Mouse (Mus musculus) gonadal fat pad, adult 2 months (tissue): ENCODE results near the gene 2010111I01Rik. TPM values are rescaled to one million over a fixed set of nuclear protein-coding genes. Genes with fewer than 3 reads are reported as not detected.
"Not testable (repeated sequence)": the region's sequence is repeated elsewhere in the genome, so short reads cannot be mapped to it uniquely, and the experiment has no call there.

ENCODE experiments used
- DNase-seq: peaks from one replicate; pipeline ENCODE4 v3.0.0-alpha.2; 2012; ENCODE audit warnings: low read depth
- polyA plus RNA-seq: library from polyadenylated mRNA; depleted of rRNA; stranded (reverse); fragments of >200 nt; gene quantifications from 2 replicates; pipeline ENCODE4 v1.2.3, GENCODE M21; 2012

The 2010111I01Rik gene
- polyA plus RNA-seq, 1 experiment: 80.6 TPM

DNA sequence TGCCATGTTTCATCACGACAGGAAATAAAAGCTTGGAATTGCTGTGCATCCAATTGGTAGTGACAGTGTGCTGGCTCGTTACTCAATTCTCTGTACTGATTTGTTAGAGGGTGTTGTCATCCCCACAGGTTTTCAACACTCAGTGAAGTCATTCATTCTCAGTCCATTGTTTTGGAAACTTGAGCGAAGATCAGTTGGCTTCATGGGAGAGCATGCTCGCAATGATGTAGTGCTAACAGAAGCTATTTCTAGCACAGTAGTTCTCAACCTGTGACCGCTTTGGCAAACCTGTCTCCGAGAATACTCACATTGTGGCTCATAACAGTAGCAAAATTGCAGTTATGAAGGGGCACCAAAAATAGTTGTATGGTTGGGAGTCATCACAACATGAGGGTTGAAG lies 8.7 kb upstream of the 2010111I01Rik start:
- DNase-seq: no peak

DNA sequence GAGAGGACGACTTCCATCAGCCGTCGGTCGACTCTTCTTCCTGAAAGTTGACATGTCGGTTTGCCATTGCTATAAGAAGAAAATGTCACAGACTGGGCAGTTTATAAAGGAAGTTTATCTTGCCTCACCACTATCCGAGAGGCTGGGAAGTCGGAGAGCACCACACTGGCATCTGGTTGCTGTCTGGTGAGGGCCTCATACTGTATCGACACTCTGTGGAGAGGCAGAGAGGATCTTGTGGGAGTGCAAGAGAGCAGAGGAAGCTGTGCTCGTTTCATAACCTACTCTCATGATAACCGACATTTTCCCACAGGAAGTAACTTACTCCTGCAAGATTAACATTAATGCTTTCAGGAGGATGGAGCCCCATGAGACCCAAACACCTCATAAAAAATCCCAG lies 7.9 kb upstream of the 2010111I01Rik start:
- no peak for DNase-seq

DNA sequence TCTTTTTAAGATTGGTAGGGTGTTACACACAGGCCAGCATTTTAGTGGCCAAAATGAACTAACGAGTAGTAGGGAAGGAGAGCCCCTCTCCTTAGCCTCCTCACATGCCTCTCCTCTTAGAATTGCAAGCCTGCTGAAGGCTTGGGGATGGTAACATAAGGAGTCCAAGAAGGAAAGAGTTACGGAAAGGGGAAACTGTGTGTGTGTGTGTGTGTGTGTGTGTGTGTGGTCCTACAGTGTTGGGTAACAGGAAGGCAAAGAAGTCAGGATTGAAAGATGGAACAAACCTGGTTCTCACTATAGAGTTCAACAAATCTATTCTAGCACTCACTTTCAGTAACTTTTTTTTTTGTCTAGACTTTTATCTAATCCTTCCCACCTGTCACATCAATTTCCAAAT lies 1.3 kb upstream of the 2010111I01Rik start:
- no peak for DNase-seq

DNA sequence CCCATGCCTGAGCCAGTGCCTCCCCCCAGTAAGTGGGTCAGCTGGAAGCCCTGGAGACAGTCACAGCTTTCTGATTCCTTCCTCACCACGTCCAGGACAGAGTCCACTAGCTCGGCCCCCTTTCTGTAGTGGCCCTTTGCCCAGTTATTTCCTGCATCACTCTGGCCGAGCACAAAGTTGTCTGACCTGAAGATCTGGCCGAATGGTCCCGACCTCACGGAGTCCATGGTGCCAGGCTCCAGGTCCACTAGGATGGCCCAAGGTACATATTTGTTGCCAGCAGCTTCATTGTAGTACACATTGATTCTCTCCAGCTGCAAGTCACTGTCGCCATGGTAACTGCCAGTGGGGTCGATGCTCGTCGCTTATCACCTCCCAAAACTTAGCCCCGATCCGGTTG lies 3.5 kb downstream of the 2010111I01Rik start:
- no peak for DNase-seq

DNA sequence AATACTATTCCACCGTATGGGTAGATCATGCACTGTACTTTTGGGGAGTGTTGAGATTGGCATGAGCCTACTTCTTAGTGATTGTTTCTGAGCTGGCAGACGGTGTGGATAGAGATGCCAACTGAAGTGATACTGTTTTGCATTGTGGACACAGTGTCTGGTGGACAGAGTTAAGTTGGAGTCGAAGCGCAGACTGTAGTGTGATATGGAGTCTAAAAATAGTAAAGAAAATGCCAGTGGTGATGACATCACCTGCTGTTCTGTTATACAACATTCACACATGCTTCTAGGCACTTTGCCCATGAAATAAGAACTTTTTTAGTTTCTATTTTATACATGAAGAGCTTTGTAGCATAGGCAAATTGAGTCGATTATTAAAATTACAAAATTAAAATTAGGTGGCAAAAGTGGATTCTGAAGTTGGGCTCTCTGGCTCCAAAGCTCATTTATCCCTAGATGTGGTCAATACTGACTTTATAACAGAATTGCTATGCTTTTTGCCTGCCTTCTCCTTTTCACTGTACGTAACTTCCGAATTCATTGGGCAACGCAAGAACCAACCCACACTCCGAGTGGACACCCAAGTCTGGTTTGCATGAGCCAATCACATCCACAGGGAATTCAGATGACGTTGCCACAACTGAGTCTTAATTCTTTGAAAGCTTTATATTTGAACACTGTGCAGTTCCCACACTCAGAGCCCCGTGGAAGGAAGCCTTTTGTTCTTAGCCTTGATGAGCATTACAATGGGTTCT lies 6.0 kb downstream of the 2010111I01Rik start:
- no peak for DNase-seq

DNA sequence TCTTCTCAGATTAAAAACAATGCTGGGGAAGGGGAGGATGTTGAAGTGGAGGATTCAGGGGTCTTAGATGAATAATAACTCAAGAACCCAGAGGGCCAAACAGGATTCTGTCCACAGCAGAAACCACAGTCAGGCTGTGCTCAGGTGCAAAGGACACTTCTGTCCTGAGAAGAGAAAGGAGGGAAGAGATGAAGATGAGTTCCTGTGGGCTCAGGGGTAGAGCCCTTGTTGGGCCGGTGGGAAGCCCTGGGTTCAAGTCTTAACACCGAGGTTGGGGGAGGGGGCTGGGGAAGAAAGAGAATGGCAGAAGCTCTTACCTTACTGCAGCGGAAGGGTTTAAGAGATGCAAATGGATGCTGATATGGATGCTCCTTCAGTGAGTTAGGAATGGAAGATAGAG lies 7.7 kb downstream of the 2010111I01Rik start:
- DNase-seq: no peak

DNA sequence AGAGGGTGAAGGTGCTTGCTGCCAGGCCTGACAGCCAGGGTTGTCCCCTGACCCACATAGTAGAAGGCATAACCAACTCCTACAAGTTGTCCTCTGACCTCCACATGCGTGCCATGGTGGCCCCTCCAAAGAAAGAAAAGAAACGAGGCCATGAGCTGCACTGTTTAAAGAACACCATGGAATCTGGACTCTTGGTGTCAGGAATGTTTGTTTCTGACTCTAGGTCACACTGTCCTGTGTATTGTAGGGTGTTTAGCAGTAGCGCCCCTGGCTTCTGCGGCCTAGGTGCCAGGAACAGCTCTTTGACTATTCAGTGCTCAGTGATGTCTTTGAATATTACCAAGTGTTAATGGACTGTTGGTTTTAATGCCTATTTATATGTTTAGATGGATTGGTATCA lies 8.4 kb downstream of the 2010111I01Rik start:
- no peak for DNase-seq

DNA sequence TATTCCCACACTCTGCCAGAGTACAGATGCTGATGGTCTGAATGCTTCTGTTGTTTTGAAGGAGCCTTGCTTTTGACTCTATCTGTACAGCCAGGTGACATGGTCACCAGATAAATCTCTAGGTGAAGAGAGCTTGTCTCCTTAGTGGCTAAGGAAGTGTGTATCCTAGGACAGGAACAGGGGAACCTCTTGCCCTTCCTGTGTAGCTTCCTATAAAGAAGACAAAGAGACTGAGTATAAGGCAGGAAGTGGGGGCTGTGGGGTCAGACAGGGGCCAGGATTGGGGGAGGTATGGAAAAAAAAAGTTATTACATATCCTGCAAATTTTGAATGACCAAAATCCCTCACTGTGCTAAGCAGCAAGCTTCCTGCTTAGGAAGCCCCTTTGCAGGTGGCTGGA lies 13.4 kb downstream of the 2010111I01Rik start:
- no peak for DNase-seq

DNA sequence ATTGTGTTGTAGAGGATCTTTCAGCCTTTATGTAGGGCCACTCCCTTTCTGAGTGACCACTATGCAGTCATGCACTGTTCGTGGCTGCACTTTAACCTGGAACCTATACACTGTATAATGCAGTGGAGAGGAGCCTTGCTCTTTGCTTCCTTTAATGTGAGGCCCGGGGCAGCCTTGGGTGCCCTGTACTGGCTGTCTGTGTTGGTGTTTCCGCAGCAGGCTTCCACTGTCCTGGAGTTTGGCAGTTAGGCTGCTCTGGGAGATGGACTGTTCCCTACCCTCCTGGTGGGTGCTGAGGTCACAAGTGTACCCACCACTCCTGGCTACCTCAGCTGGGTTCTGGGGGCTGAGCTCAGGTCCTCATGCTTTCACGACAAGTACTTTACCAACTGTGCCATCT lies 14.1 kb downstream of the 2010111I01Rik start:
- DNase-seq: no peak

DNA sequence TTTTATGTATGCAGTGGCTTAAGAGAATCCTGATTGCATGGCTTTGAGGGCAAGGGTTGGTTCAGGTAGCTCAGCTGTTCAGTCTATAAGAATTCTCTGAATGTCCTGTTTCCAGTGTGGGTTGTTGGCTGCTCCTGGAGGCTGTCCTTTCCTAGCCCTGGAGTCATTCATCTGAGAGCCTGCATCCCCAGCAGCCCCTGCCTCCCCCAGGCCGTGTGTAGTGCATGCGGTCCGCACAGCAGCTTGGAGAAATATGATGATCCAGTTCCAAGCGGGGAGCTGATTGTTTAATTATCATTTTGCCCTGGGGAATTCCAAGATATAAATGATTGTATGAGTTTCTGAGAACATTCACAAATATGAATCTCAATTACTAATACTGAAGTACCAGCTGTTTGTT lies 14.5 kb downstream of the 2010111I01Rik start:
- DNase-seq: no peak

DNA sequence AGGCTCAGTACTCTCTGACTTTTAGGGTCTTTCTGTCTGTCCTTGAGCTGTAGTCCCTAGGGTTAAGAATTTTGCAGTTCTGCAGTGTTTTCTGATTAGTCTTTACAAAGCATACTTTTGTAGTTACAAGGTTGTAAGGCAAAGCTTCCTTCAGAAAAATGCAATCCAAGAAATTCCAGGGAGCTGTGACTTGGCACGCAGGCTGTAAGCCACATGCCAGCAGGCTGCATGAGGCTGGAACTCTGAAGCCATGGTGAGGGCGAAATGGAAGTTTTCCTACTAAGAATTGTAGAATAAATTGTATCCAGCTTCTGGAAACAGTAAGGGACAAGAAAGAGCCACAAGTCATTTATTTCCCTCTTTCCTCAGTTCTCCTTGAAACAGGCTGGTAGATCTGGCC lies 15.4 kb downstream of the 2010111I01Rik start:
- no peak for DNase-seq

DNA sequence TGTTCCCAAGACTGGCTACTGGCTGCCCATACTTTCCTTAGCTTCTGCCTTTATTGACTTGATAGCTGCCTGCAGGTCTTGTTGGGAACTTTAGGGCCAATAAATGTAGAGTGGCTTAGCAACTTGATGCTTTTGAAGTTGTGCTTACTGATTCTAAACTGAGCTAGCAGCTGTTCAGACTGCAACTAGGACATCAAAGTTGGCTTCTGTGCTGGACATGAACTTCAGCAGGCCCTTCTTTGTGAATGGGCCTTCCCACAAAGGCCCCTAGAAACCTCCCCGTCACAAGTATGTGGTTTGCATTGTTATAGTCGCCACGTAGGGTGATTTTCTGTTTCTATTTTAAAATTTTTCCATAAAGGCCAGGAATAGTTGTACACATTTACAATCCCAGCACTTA lies 19.8 kb downstream of the 2010111I01Rik start:
- DNase-seq: no peak

DNA sequence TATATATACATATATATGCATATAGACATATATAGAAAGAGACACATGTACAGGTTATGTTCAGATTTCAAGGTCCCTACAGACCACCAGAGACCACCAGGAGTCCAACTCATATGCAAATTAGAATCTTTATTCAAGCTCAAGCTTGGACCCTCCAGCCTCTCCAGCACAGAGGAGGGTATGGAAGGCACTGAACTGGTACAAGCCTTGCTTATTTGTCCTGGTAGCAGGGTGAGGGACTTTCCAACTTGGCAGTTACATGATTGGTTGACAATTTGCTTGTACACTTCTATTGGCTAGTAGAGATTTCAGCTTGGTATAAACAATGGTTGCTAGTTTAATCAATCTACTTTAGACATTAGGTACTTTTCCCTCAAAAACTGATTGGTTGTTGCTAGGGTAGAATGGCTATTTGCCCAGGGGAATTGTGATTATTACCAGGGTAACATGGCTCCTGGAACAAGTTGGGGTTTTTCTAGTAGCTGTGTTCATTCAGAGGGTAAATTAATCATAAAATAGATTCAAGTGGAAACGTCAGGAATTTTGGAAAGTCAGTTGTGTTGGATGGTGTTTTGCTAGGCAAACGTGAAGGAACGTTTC lies 25.3 kb downstream of the 2010111I01Rik start:
- no peak for DNase-seq

DNA sequence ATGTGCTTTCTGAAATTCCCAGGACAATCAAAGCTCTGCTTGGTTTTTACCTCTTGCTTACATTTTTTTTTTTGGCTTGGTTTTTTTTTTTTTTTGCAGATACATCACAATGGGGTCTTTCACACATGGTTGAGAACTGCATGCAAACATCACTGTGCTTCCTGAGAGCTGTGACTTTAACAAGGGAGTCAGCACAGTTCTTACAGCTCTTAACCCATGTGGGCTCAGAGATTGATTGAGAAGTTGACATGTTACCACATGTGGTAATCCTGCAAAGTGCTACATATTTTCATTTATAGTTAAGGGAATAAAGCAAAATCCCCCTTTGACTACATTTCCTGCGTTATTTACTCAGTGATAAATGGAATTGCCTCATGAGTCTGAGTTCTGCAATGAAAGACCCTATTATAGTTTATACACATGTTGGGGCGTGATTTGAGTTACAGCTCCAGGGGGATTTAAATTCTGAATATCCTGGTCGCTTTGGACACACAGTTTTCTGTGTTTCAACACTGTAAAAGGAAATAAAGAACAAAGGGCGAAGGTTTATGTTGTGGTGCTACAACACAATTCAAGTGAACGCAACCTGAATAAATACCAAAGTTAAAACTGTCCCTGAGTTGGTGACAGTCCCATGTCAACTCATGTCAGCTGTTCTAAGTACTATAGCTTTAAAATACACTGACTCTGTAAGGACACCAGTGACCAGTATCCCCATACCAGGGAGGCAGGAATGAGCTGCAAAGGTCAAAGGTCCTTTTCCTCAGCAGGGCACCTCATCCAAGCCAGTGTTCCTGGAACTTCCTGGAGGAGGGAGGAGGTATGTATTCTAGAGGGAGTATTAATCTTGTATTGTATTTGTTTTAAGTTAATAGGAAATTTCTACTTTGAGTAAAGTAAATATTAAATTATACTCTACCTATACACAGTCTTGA lies 29.1 kb downstream of the 2010111I01Rik start:
- no peak for DNase-seq

DNA sequence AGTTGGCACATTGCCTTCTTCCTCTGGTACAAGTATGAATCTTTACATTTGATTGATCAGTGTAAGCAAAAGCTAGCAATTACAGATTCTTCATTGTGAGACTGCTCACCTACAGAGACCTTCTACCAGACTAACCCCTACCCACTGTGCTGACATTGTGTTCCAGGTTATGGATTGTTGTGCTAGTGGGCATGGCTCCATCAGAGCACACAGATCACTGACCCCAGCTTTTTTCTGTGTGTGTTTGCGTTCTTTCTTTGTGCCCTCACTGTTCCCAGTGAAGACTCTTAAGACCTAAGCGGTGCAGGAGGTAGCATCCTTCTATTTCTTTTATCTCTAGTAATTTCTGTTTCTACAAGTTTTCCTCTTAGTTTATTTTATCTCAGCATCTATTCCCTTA lies 32.1 kb downstream of the 2010111I01Rik start:
- no peak for DNase-seq

DNA sequence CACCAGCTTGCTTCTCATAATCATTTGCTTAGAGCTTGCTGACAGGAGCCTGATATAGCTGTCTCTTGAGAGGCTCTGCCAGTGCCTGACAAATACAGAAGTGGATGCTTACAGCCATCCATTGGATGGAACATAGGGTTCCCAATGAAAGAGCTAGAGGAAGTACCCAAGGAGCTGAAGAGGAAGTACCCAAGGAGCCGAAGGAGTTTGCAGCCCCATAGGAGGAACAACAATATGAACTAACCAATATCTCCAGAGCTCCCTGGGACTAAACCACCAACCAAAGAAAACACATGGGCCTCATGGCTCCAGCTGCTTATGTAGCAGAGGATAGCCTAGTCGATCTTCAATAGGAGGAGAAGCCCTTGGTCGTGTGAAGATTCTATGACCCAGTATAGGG lies 42.8 kb downstream of the 2010111I01Rik start:
- DNase-seq: not testable (repeated sequence)

DNA sequence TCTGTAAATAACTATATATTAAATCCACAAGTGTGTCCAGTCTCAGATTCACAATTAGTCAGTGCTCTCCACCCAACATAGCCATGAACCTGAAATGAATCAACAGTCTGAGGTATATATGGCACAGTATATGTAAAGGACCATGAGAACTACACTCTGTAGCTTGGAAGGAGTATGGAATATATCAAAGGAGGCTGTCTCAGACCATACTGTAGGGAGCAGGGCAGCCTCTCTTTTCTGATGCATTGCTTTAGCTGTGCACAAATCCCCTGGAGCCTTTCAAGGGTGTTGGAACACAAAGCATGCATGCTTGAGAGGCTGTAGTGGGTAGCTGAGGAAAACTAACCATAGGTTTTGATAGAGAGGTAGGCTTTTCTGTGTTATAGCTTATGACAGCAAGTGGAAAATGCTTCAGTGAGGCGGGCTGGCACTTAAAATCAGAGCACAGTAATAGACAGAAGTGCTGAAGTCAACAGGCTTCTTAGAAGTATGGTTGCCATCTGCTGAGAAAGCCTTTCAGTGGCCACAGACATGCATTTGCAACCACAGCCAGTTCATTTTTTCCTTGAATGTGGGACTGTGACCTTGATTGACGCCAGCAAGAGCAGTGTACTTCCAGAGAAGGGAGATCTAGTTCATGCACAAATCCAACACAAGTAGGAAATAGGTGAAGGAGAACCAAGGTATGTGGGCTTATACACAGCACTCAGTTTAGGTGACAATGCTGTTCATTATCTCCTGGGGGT lies 45.8 kb downstream of the 2010111I01Rik start:
- no peak for DNase-seq

DNA sequence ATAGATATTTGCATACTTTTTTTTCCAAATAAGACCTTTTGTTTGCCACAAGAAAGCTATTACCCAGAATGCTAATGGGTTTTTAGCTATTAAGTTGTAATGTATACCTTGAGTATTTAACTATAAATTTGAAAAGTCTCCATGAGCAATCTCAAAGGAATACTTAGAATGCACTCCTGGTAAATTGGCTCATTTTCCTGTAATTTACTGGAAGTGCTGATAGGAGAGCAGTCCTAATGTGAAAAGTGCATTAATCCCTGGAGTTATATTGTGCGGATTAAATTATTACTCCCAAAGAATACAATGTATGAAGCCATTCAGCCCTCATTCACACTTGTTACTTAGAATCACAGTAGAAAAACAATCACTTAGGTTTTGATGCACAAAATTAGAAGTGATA lies 49.7 kb downstream of the 2010111I01Rik start:
- no peak for DNase-seq

DNA sequence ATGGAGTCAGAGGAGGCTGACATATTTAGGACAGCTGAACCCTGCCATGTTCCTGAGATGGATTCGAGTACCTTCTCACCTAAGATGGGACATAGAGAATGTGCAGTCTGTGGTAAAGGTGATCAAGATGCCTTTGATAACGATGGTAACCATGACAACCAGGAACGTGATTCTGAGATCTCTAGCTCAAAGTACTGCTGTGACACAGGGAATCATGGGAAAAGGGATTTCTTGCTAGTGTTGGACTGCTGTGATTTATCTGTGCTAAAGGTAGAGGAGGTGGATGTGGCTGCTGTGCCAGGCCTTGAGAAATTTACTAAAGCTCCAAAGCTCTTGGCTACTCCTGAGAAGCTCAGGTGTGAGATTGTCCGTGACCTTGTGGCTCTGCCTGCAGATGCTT lies 50.7 kb downstream of the 2010111I01Rik start:
- DNase-seq: no peak

DNA sequence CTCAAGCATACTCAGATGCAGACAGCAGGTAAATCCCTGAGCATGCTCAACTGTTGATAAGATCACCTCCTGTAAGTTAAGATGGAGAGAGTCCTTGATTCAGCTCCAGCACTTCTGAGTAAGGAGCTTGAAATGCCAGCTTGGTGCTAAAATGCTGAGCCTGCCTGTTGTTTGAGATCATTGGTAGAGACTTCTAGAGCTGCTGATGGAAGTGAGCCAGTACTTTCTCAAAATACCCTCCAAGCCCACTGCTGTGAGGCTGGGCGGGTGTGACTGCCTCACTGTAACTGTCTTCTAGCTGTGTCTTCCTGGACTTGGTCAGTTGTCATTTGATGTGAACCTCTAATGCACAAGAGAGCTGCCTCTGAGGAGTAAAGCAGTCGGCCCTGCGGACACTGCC lies 51.4 kb downstream of the 2010111I01Rik start:
- DNase-seq: no peak

DNA sequence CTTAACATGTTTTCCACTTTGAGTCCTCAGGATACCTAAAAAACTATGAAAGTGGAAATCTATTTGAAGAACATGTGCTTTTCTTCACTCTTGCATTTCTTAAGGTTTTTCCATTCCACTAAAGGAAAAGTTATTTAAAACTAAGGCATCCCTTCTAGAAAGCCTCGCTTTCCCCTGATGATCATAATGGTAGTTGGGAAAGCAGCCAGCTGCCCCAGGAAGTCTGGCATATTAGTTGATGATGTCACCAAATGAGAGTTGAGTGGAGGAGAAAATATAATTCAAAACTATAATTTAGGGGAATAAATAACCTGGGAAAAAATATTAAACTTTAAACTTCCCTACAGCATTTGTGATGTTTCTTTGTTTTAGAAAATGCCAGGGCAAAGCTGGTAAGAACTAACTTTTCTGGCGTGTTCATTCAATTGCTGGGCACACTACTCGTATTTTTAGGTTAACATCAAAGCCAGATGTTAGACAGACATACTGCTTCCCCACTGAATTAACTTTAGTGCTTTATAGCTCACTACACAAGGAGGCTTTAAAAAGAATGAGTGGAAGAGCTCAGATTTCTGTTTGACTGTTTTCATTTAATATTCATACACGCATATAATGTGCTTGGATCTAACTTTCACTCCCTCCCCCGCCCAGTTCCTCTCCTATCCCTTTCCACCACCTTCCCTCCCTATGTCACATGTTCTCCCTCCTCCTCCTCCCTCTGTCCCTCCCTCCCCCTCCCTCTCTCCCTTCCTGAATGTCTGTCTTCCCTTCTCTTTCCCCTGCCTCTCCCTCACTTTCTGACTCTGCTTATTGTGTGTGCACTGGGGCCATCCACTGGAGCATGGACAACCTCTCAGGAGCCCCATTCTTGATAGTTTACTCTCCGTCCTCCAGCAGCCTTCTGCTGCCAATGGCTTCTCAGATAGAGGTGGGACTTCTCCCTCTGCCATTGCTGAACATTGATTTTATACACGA lies 58.8 kb downstream of the 2010111I01Rik start:
- no peak for DNase-seq
